In genomic region chr15:99371526-99372340, GRCm38 (mm10) we compare ENCODE assay signal across 9 mouse cellular contexts.
"Had no signal": no experiment of that assay in that cellular context is flagged by ENCODE, and none has a peak within 500 bp of the region (broad histone marks: within the 10 kb centered on the region; RNA-seq: fewer than 3 reads in every experiment).

No protein-coding gene starts in this region.

- ATAC-seq: intestine, embryonic 16.5 days; liver, postnatal 0 days had no signal

- H3K9me3 ChIP-seq: liver, embryonic 13.5 days; midbrain, embryonic 12.5 days had no signal

- DNase-seq: liver; liver, embryonic 13.5 days; liver, postnatal 0 days; right cerebral cortex, adult 18-20 months; right cerebral cortex, postnatal 25 days; thymus, postnatal 4 days had no signal

- H3K9ac ChIP-seq: liver, embryonic 13.5 days; liver, postnatal 0 days; midbrain, embryonic 12.5 days had no signal

- H3K4me2 ChIP-seq: liver, embryonic 13.5 days; midbrain, embryonic 12.5 days had no signal

- H3K36me3 ChIP-seq: liver, embryonic 13.5 days; midbrain, embryonic 12.5 days had no signal

- H3K27ac ChIP-seq: liver, embryonic 13.5 days; midbrain, embryonic 12.5 days; stomach, postnatal 0 days had no signal

- H3K4me3 ChIP-seq: liver, embryonic 13.5 days; midbrain, embryonic 12.5 days had no signal
